Mouse (Mus musculus) 416B (cell line): Measurements from ENCODE around the gene Lgi2.
A peak's percentile ranks its signal among the peaks of the same experiment; 100 is the strongest.

Source experiments
- DNase-seq: peaks from one replicate; pipeline ENCODE4 v3.0.0; 2011; ENCODE audit warnings: low read depth

The Lgi2 gene

GRCm38 (mm10) chr5:52565813-52566531 lies at the start of gene Lgi2:
Lgi2 (minus strand) TSS chr5:52566462.
- DNase-seq, result no peak

- DNase-seq, result no peak
Observed at GRCm38 (mm10) chr5:52615421-52615820, 49.2 kb upstream of the Lgi2 start.

- DNase-seq, result no peak
Observed at GRCm38 (mm10) chr5:52614686-52615085, 48.4 kb upstream of the Lgi2 start.

GRCm38 (mm10) chr5:52612776-52613175 lies 46.5 kb upstream of the Lgi2 start:
- DNase-seq, result no peak

GRCm38 (mm10) chr5:52611315-52611895 lies 45.1 kb upstream of the Lgi2 start:
- DNase-seq, result no peak

GRCm38 (mm10) chr5:52610306-52610705 lies 44.0 kb upstream of the Lgi2 start:
- no peak for DNase-seq

GRCm38 (mm10) chr5:52609672-52610071 lies 43.4 kb upstream of the Lgi2 start:
- DNase-seq, result peak; percentile 31

- DNase-seq, result no peak
Observed at GRCm38 (mm10) chr5:52604582-52605041, 38.4 kb upstream of the Lgi2 start.

- no peak for DNase-seq
Observed at GRCm38 (mm10) chr5:52590612-52591011, 24.4 kb upstream of the Lgi2 start.

GRCm38 (mm10) chr5:52588650-52589049 lies 22.4 kb upstream of the Lgi2 start:
- no peak for DNase-seq

GRCm38 (mm10) chr5:52587291-52587733 lies 21.1 kb upstream of the Lgi2 start:
- DNase-seq, result no peak

GRCm38 (mm10) chr5:52572572-52572971 lies 6.3 kb upstream of the Lgi2 start:
- no peak for DNase-seq

GRCm38 (mm10) chr5:52570746-52571145 lies 4.5 kb upstream of the Lgi2 start:
- DNase-seq, result no peak

GRCm38 (mm10) chr5:52565214-52565812 lies 949 bp downstream of the Lgi2 start:
- DNase-seq, result no peak

GRCm38 (mm10) chr5:52564351-52564750 lies 1.9 kb downstream of the Lgi2 start:
- DNase-seq, result no peak

- DNase-seq, result no peak
Observed at GRCm38 (mm10) chr5:52560240-52560639, 6.0 kb downstream of the Lgi2 start.

- peak; percentile 57 for DNase-seq
Observed at GRCm38 (mm10) chr5:52555526-52555925, 10.7 kb downstream of the Lgi2 start.

- DNase-seq, result no peak
Observed at GRCm38 (mm10) chr5:52551318-52551632, 15.0 kb downstream of the Lgi2 start.

- DNase-seq, result no peak
Observed at GRCm38 (mm10) chr5:52550613-52551317, 15.5 kb downstream of the Lgi2 start.

- DNase-seq, result no peak
Observed at GRCm38 (mm10) chr5:52546950-52547349, 19.3 kb downstream of the Lgi2 start.

- no peak for DNase-seq
Observed at GRCm38 (mm10) chr5:52543770-52544169, 22.5 kb downstream of the Lgi2 start.

- no peak for DNase-seq
Observed at GRCm38 (mm10) chr5:52540186-52540585, 26.1 kb downstream of the Lgi2 start.

- DNase-seq, result no peak
Observed at GRCm38 (mm10) chr5:52539483-52539882, 26.8 kb downstream of the Lgi2 start.
